Mouse (Mus musculus) cerebellum, adult 2 months (tissue): Measurements from ENCODE around the gene Syt3.

Experiments
- CTCF ChIP-seq: fragments of 200-500 bp; IDR thresholded peaks from 2 replicates; pipeline ENCODE4 v1.5.1; 2011; ENCODE audit warnings: low read depth, mild to moderate bottlenecking, control low read depth, low read length, moderate library complexity, borderline replicate concordance; ENCODE audit not compliant: insufficient read depth
- POLR2A ChIP-seq: fragments of 200-500 bp; IDR thresholded peaks from 2 replicates; pipeline ENCODE4 v1.6.1; 2011; ENCODE audit warnings: low read length, control low read depth, borderline replicate concordance; ENCODE audit not compliant: insufficient read depth

DNA sequence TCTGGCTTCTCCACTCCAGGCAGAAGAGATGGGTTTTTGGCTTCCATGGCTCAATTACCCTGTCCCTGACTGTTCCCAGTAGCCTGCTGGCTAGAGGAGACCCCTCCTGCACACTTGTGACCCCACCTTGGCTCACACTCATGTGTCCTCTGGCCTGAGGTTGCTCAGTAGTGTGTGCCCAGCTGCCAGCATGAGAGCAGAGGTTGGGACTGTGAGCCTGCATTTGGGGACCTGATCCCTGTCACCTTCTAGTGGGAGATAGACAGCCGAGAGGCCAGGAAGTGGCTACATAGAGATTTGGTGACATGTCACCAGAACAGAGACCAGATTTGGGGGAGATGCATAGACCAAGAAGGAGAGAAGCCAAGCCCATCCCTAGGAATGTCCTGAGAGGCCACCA, 53.3 kb downstream of the Syt3 start:
- TF ChIP-seq POLR2A = no peak
- no peak for TF ChIP-seq CTCF
